Mouse (Mus musculus) neural tube, embryonic 11.5 days (tissue): ENCODE results near the gene Pdzk1ip1. TPM values are rescaled to one million over a fixed set of nuclear protein-coding genes. Genes with fewer than 3 reads are reported as not detected.

Experiments used
- ATAC-seq: fragments of 200-750 bp; cut with Nextera tagmentation; 2 replicates; pipeline ENCODE4 v1.8.0; 2017; ENCODE audit warnings: moderate number of reproducible peaks, mild to moderate bottlenecking, moderate TSS enrichment, moderate library complexity; ENCODE audit not compliant: insufficient read depth, low FRiP score, low TSS enrichment
- DNase-seq: peaks from one replicate; pipeline ENCODE4 v3.0.0-alpha.2; 2015; ENCODE audit warnings: low spot score
- H3K27ac ChIP-seq: fragments of 300-500 bp; sonication (generic); 2 replicates; pipeline ENCODE4 v1.5.1; 2014; ENCODE audit warnings: low read depth, mild to moderate bottlenecking, low read length
- H3K27me3 ChIP-seq: fragments of 300-500 bp; sonication (generic); 2 replicates; pipeline ENCODE4 v1.6.1; 2014; ENCODE audit warnings: mild to moderate bottlenecking, low read length, mixed read lengths; ENCODE audit not compliant: control insufficient read depth, insufficient read depth
- H3K36me3 ChIP-seq: fragments of 300-500 bp; sonication (generic); 2 replicates; pipeline ENCODE4 v1.6.1; 2014; ENCODE audit warnings: mild to moderate bottlenecking, low read length, moderate library complexity, mixed read lengths; ENCODE audit not compliant: control insufficient read depth, insufficient read depth
- H3K4me1 ChIP-seq: fragments of 300-500 bp; sonication (generic); 2 replicates; pipeline ENCODE4 v1.6.1; 2014; ENCODE audit warnings: low read length, mixed read lengths; ENCODE audit not compliant: control insufficient read depth, insufficient read depth
- H3K4me2 ChIP-seq: fragments of 300-500 bp; sonication (generic); 2 replicates; pipeline ENCODE4 v1.6.1; 2014; ENCODE audit warnings: low read depth, mild to moderate bottlenecking, moderate library complexity
- H3K4me3 ChIP-seq: fragments of 300-500 bp; sonication (generic); 2 replicates; pipeline ENCODE4 v1.5.1; 2014; ENCODE audit warnings: low read depth, low read length
- H3K9ac ChIP-seq: fragments of 300-500 bp; sonication (generic); 2 replicates; pipeline ENCODE4 v1.6.1; 2014; ENCODE audit warnings: mild to moderate bottlenecking, low read length
- H3K9me3 ChIP-seq: fragments of 300-500 bp; sonication (generic); 2 replicates; pipeline ENCODE4 v1.6.1; 2016; ENCODE audit warnings: low read length; ENCODE audit not compliant: control insufficient read depth
- WGBS: fragments of 180-500 bp; shearing (Covaris S2); extraction: QIAGEN DNeasy Blood & Tissue Kit; methylation state at CpG from one replicate; pipeline ENCODE4 v1.1.7; 2014; 5-methylcytosine and 5-hydroxymethylcytosine counted together
- polyA plus RNA-seq: library from polyadenylated mRNA; unstranded; fragments of >200 nt; fragmentation: Nextera tagmentation; extraction: Ambion mirVana; gene quantifications from 2 replicates; pipeline ENCODE4 v1.2.1, GENCODE M21; 2014

Gene Pdzk1ip1
- polyA plus RNA-seq, 1 experiment from 2014 or later, result 14.7 TPM

GRCm38 (mm10) chr4:115062875-115063517 is 25.5 kb upstream of the Pdzk1ip1 start:
- Histone ChIP-seq H3K27ac (no peak overlapping the region), H3K36me3 (no peaks in the 10 kb centered on the region), H3K9me3 (no peaks in the 10 kb centered on the region), H3K4me1 (peaks cover 13% of the 10 kb centered on the region), H3K4me2 (peak overlapping the region; percentile 85), H3K9ac (peak overlapping the region; percentile 57), H3K27me3 (peaks cover 80% of the 10 kb centered on the region), H3K4me3 (peak overlapping the region; percentile 44)
- peak; percentile 87 for ATAC-seq
- peak; percentile 74 for DNase-seq
- WGBS, result 1% methylated on average over 53 of the region's 58 CpGs

GRCm38 (mm10) chr4:115063518-115064239 is 24.8 kb upstream of the Pdzk1ip1 start:
- Histone ChIP-seq H3K27me3 (peaks cover 74% of the 10 kb centered on the region), H3K9me3 (no peaks in the 10 kb centered on the region), H3K27ac (no peak overlapping the region), H3K4me1 (peaks cover 13% of the 10 kb centered on the region), H3K9ac (peak overlapping the region; percentile 57), H3K36me3 (no peaks in the 10 kb centered on the region), H3K4me3 (peak overlapping the region; percentile 44), H3K4me2 (peak overlapping the region; percentile 85)
- under 1% methylated on average over 31 of the region's 31 CpGs for WGBS
- ATAC-seq (peak; percentile 40; the same call in 1 of the 2 replicates), DNase-seq (peak; percentile 22)

GRCm38 (mm10) chr4:115071668-115072067 is 16.8 kb upstream of the Pdzk1ip1 start:
- Histone ChIP-seq H3K27ac (no peak overlapping the region), H3K27me3 (no peaks in the 10 kb centered on the region), H3K4me2 (no peak overlapping the region), H3K4me3 (no peak overlapping the region), H3K9me3 (no peaks in the 10 kb centered on the region), H3K4me1 (no peaks in the 10 kb centered on the region), H3K36me3 (no peaks in the 10 kb centered on the region), H3K9ac (no peak overlapping the region)
- DNase-seq (no peak), ATAC-seq (no peak)
- WGBS, result 46% methylated on average over 1 of the region's 1 CpGs

GRCm38 (mm10) chr4:115074789-115075188 is 13.7 kb upstream of the Pdzk1ip1 start:
- Histone ChIP-seq H3K9me3 (no peaks in the 10 kb centered on the region), H3K4me3 (no peak overlapping the region), H3K27ac (no peak overlapping the region), H3K27me3 (no peaks in the 10 kb centered on the region), H3K9ac (no peak overlapping the region), H3K4me2 (no peak overlapping the region), H3K36me3 (no peaks in the 10 kb centered on the region), H3K4me1 (peaks cover 8% of the 10 kb centered on the region; the same call in 1 of the 2 replicates)
- 92% methylated on average over 1 of the region's 1 CpGs for WGBS
- DNase-seq, result no peak
- ATAC-seq, result no peak

- H3K9me3 ChIP-seq, result no peaks in the 10 kb centered on the region
- no peaks in the 10 kb centered on the region for H3K27me3 ChIP-seq
- no peak overlapping the region for H3K9ac ChIP-seq
- H3K4me1 ChIP-seq, result peaks cover 11% of the 10 kb centered on the region; the same call in 1 of the 2 replicates
- no peak overlapping the region for H3K4me3 ChIP-seq
- DNase-seq (no peak), ATAC-seq (no peak)
- no peak overlapping the region for H3K27ac ChIP-seq
- WGBS, result 57% methylated on average over 3 of the region's 3 CpGs
- H3K36me3 ChIP-seq, result no peaks in the 10 kb centered on the region
- H3K4me2 ChIP-seq, result no peak overlapping the region
These were observed 13.1 kb upstream of the Pdzk1ip1 start for GRCm38 (mm10) chr4:115075204-115075915.

GRCm38 (mm10) chr4:115078892-115079820 is 9.4 kb upstream of the Pdzk1ip1 start:
- Histone ChIP-seq H3K27ac (0 out of 2 replicates have a peak overlapping the region, but pooled peaks have one; percentile 42), H3K4me2 (no peak overlapping the region), H3K9me3 (no peaks in the 10 kb centered on the region), H3K4me1 (peaks cover 11% of the 10 kb centered on the region; the same call in 1 of the 2 replicates), H3K36me3 (no peaks in the 10 kb centered on the region), H3K4me3 (no peak overlapping the region), H3K27me3 (no peaks in the 10 kb centered on the region), H3K9ac (peak overlapping the region; percentile 39)
- ATAC-seq, result peak; percentile 84
- peak; percentile 74 for DNase-seq
- 19% methylated on average over 10 of the region's 10 CpGs for WGBS

GRCm38 (mm10) chr4:115079821-115080349 is 8.6 kb upstream of the Pdzk1ip1 start:
- no peak overlapping the region for H3K4me2 ChIP-seq
- no peaks in the 10 kb centered on the region for H3K9me3 ChIP-seq
- no peaks in the 10 kb centered on the region for H3K27me3 ChIP-seq
- 8% methylated on average over 5 of the region's 5 CpGs for WGBS
- no peak overlapping the region for H3K4me3 ChIP-seq
- H3K36me3 ChIP-seq, result no peaks in the 10 kb centered on the region
- ATAC-seq (peak; percentile 1; the same call in 1 of the 2 replicates), DNase-seq (no peak)
- H3K27ac ChIP-seq, result no peak overlapping the region
- H3K9ac ChIP-seq, result peak overlapping the region; percentile 30; the same call in 1 of the 2 replicates
- H3K4me1 ChIP-seq, result peaks cover 11% of the 10 kb centered on the region; the same call in 1 of the 2 replicates
